Mouse (Mus musculus) kidney, postnatal 0 days (tissue): ENCODE results near the gene Prcp. TPM values are rescaled to one million over a fixed set of nuclear protein-coding genes. Genes with fewer than 3 reads are reported as not detected.

Experiments
- ATAC-seq: fragments of 200-750 bp; cut with Nextera tagmentation; replicated peaks from 2 replicates; pipeline ENCODE4 v1.8.0; 2017; ENCODE audit warnings: low read depth, moderate number of reproducible peaks, moderate TSS enrichment, moderate library complexity; ENCODE audit not compliant: low FRiP score
- DNase-seq: peaks from one replicate; pipeline ENCODE4 v3.0.0-alpha.2; 2016; ENCODE audit warnings: low spot score
- H3K27ac ChIP-seq: fragments of 300-500 bp; sonication (generic); 2 replicates; pipeline ENCODE4 v1.5.1; 2014; ENCODE audit warnings: mild to moderate bottlenecking
- H3K27me3 ChIP-seq: fragments of 300-500 bp; sonication (generic); 2 replicates; pipeline ENCODE4 v1.6.1; 2014; ENCODE audit warnings: low read length, mixed read lengths; ENCODE audit not compliant: insufficient read depth
- H3K36me3 ChIP-seq: fragments of 300-500 bp; sonication (generic); 2 replicates; pipeline ENCODE4 v1.6.1; 2014; ENCODE audit warnings: low read length, mixed read lengths; ENCODE audit not compliant: insufficient read depth
- H3K4me1 ChIP-seq: fragments of 300-500 bp; sonication (generic); replicated peaks from 2 replicates; pipeline ENCODE4 v1.6.1; 2014; ENCODE audit warnings: antibody characterized with exemption, low read length, mixed read lengths; ENCODE audit not compliant: insufficient read depth
- H3K4me2 ChIP-seq: fragments of 300-500 bp; sonication (generic); 2 replicates; pipeline ENCODE4 v1.6.1; 2014; ENCODE audit warnings: mild to moderate bottlenecking, low read length, moderate library complexity, mixed read lengths
- H3K4me3 ChIP-seq: fragments of 300-500 bp; sonication (generic); replicated peaks from 2 replicates; pipeline ENCODE4 v1.5.1; 2014; ENCODE audit warnings: low read depth, low read length
- H3K9ac ChIP-seq: fragments of 300-500 bp; sonication (generic); 2 replicates; pipeline ENCODE4 v1.6.1; 2014; ENCODE audit warnings: low read depth, low read length
- H3K9me3 ChIP-seq: fragments of 300-500 bp; sonication (generic); replicated peaks from 2 replicates; pipeline ENCODE4 v1.6.1; 2016; ENCODE audit warnings: low read length, inconsistent platforms, mixed read lengths
- CTCF ChIP-seq: IDR thresholded peaks from 2 replicates; pipeline ENCODE4 v1.5.1; 2016; ENCODE audit warnings: antibody characterized with exemption, low read depth, mild to moderate bottlenecking, moderate library complexity
- WGBS: fragments of 180-500 bp; shearing (Covaris S2); extraction: QIAGEN DNeasy Blood & Tissue Kit; methylation state at CpG from one replicate; pipeline ENCODE4 v1.1.7; 2014; 5-methylcytosine and 5-hydroxymethylcytosine counted together
- polyA plus RNA-seq: library from polyadenylated mRNA; unstranded; fragments of >200 nt; fragmentation: Nextera tagmentation; extraction: Ambion mirVana; gene quantifications from 2 replicates; pipeline ENCODE4 v1.2.1, GENCODE M21; 2015

The Prcp gene
- polyA plus RNA-seq, 1 experiment from 2014 or later = 21.9 TPM

- Histone ChIP-seq H3K36me3 (no peaks in the 10 kb centered on the region), H3K27me3 (no peaks in the 10 kb centered on the region), H3K9ac (no peak overlapping the region), H3K4me1 (no peaks in the 10 kb centered on the region), H3K27ac (no peak overlapping the region), H3K9me3 (no peaks in the 10 kb centered on the region), H3K4me3 (no peak overlapping the region), H3K4me2 (no peak overlapping the region)
- ATAC-seq (peak; percentile 59; the same call in 1 of the 2 replicates), DNase-seq (peak; percentile 56)
- WGBS = 70% methylated on average over 3 of the region's 3 CpGs
- TF ChIP-seq CTCF = no peak
Measured at GRCm38 (mm10) chr7:92950775-92951174, 76.5 kb downstream of the Prcp start.

GRCm38 (mm10) chr7:92952210-92952609 is 77.9 kb downstream of the Prcp start:
- no peaks in the 10 kb centered on the region for H3K27me3 ChIP-seq
- 31% methylated on average over 2 of the region's 2 CpGs for WGBS
- no peaks in the 10 kb centered on the region for H3K4me1 ChIP-seq
- ATAC-seq (no peak), DNase-seq (peak; percentile 61)
- H3K27ac ChIP-seq = no peak overlapping the region
- H3K9ac ChIP-seq = no peak overlapping the region
- no peaks in the 10 kb centered on the region for H3K9me3 ChIP-seq
- H3K36me3 ChIP-seq = no peaks in the 10 kb centered on the region
- no peak for TF ChIP-seq CTCF
- H3K4me2 ChIP-seq = no peak overlapping the region
- H3K4me3 ChIP-seq = no peak overlapping the region

GRCm38 (mm10) chr7:92959758-92960157 is 85.5 kb downstream of the Prcp start:
- ATAC-seq (no peak), DNase-seq (peak; percentile 36)
- no peak for TF ChIP-seq CTCF
- Histone ChIP-seq H3K9ac (no peak overlapping the region), H3K27ac (no peak overlapping the region), H3K9me3 (no peaks in the 10 kb centered on the region), H3K4me3 (no peak overlapping the region), H3K36me3 (no peaks in the 10 kb centered on the region), H3K27me3 (no peaks in the 10 kb centered on the region), H3K4me1 (no peaks in the 10 kb centered on the region), H3K4me2 (no peak overlapping the region)
- 50% methylated on average over 3 of the region's 3 CpGs for WGBS

GRCm38 (mm10) chr7:92961876-92962275 is 87.6 kb downstream of the Prcp start:
- no peak for TF ChIP-seq CTCF

GRCm38 (mm10) chr7:92964754-92965501 is 90.7 kb downstream of the Prcp start:
- no peak overlapping the region for H3K4me2 ChIP-seq
- 76% methylated on average over 3 of the region's 3 CpGs for WGBS
- no peaks in the 10 kb centered on the region for H3K4me1 ChIP-seq
- H3K27ac ChIP-seq = no peak overlapping the region
- H3K27me3 ChIP-seq = no peaks in the 10 kb centered on the region
- H3K9me3 ChIP-seq = no peaks in the 10 kb centered on the region
- no peaks in the 10 kb centered on the region for H3K36me3 ChIP-seq
- no peak for ATAC-seq
- H3K4me3 ChIP-seq = no peak overlapping the region
- no peak overlapping the region for H3K9ac ChIP-seq
- peak; percentile 88 for TF ChIP-seq CTCF
- DNase-seq = peak; percentile 79

More at GRCm38 (mm10) chr7:92961876-92962275, 87.6 kb downstream of the Prcp start:
- H3K4me2 ChIP-seq = no peak overlapping the region
- WGBS = 45% methylated on average over 1 of the region's 1 CpGs
- H3K4me3 ChIP-seq = no peak overlapping the region
- H3K9me3 ChIP-seq = no peaks in the 10 kb centered on the region
- no peaks in the 10 kb centered on the region for H3K4me1 ChIP-seq
- no peaks in the 10 kb centered on the region for H3K36me3 ChIP-seq
- H3K27ac ChIP-seq = no peak overlapping the region
- no peaks in the 10 kb centered on the region for H3K27me3 ChIP-seq
- DNase-seq = no peak
- no peak for ATAC-seq
- no peak overlapping the region for H3K9ac ChIP-seq

- ATAC-seq (no peak), DNase-seq (peak; percentile 45)
- no peak overlapping the region for H3K27ac ChIP-seq
- H3K27me3 ChIP-seq = no peaks in the 10 kb centered on the region
- H3K4me3 ChIP-seq = no peak overlapping the region
- H3K4me2 ChIP-seq = no peak overlapping the region
- no peaks in the 10 kb centered on the region for H3K4me1 ChIP-seq
- WGBS = 73% methylated on average over 10 of the region's 10 CpGs
- H3K9ac ChIP-seq = no peak overlapping the region
- H3K36me3 ChIP-seq = no peaks in the 10 kb centered on the region
- H3K9me3 ChIP-seq = no peaks in the 10 kb centered on the region
- peak; percentile 70 for TF ChIP-seq CTCF
Measured at GRCm38 (mm10) chr7:92967381-92968127, 93.3 kb downstream of the Prcp start.
